Mouse (Mus musculus): Measurements from ENCODE around the gene Arhgap42.
A peak's percentile ranks its signal among the peaks of the same experiment; 100 is the strongest.

Gene Arhgap42

GRCm38 (mm10) chr9:9128996-9129694, 109.8 kb downstream of the Arhgap42 start:
- no peak for DNase-seq

- no peak for DNase-seq
Measured at GRCm38 (mm10) chr9:9127041-9127755, 111.7 kb downstream of the Arhgap42 start.

GRCm38 (mm10) chr9:9124156-9124555, 114.7 kb downstream of the Arhgap42 start:
- DNase-seq: no peak

GRCm38 (mm10) chr9:9114266-9114665, 124.6 kb downstream of the Arhgap42 start:
- no peak for DNase-seq

GRCm38 (mm10) chr9:9113847-9114246, 125.1 kb downstream of the Arhgap42 start:
- no peak for DNase-seq

GRCm38 (mm10) chr9:9112921-9113320, 126.0 kb downstream of the Arhgap42 start:
- DNase-seq: no peak

GRCm38 (mm10) chr9:9107697-9108096, 131.2 kb downstream of the Arhgap42 start:
- no peak for DNase-seq

GRCm38 (mm10) chr9:9104761-9105160, 134.1 kb downstream of the Arhgap42 start:
- DNase-seq: no peak

- DNase-seq: no peak
Measured at GRCm38 (mm10) chr9:9102158-9102514, 136.8 kb downstream of the Arhgap42 start.

- no peak for DNase-seq
Measured at GRCm38 (mm10) chr9:9101482-9102157, 137.3 kb downstream of the Arhgap42 start.

- DNase-seq: no peak
Measured at GRCm38 (mm10) chr9:9101055-9101454, 137.8 kb downstream of the Arhgap42 start.

GRCm38 (mm10) chr9:9097835-9098234, 141.1 kb downstream of the Arhgap42 start:
- DNase-seq: no peak

- DNase-seq: no peak
Measured at GRCm38 (mm10) chr9:9096761-9097160, 142.1 kb downstream of the Arhgap42 start.

GRCm38 (mm10) chr9:9093096-9093495, 145.8 kb downstream of the Arhgap42 start:
- no peak for DNase-seq

- DNase-seq: no peak
Measured at GRCm38 (mm10) chr9:9083441-9083840, 155.5 kb downstream of the Arhgap42 start.

- no peak for DNase-seq
Measured at GRCm38 (mm10) chr9:9052920-9053319, 186.0 kb downstream of the Arhgap42 start.

- peak; percentile 5 for DNase-seq
Measured at GRCm38 (mm10) chr9:9051184-9051583, 187.7 kb downstream of the Arhgap42 start.

GRCm38 (mm10) chr9:9049202-9049601, 189.7 kb downstream of the Arhgap42 start:
- peak; percentile 1 for DNase-seq

GRCm38 (mm10) chr9:9041009-9041408, 197.9 kb downstream of the Arhgap42 start:
- DNase-seq: no peak

- DNase-seq: no peak
Measured at GRCm38 (mm10) chr9:9037017-9037671, 201.8 kb downstream of the Arhgap42 start.

GRCm38 (mm10) chr9:9027904-9028303, 211.0 kb downstream of the Arhgap42 start:
- no peak for DNase-seq

- DNase-seq: no peak
Measured at GRCm38 (mm10) chr9:9027445-9027844, 211.5 kb downstream of the Arhgap42 start.

- no peak for DNase-seq
Measured at GRCm38 (mm10) chr9:9015108-9015507, 223.8 kb downstream of the Arhgap42 start.

All from cerebellum, adult 8-10 months (tissue).